Mouse (Mus musculus): Measurements from ENCODE around the gene Eno3. TPM values are rescaled to one million over a fixed set of nuclear protein-coding genes. Genes with fewer than 3 reads are reported as not detected.

Eno3 gene
- polyA plus RNA-seq, 1 experiment, result 15.7 TPM

DNA sequence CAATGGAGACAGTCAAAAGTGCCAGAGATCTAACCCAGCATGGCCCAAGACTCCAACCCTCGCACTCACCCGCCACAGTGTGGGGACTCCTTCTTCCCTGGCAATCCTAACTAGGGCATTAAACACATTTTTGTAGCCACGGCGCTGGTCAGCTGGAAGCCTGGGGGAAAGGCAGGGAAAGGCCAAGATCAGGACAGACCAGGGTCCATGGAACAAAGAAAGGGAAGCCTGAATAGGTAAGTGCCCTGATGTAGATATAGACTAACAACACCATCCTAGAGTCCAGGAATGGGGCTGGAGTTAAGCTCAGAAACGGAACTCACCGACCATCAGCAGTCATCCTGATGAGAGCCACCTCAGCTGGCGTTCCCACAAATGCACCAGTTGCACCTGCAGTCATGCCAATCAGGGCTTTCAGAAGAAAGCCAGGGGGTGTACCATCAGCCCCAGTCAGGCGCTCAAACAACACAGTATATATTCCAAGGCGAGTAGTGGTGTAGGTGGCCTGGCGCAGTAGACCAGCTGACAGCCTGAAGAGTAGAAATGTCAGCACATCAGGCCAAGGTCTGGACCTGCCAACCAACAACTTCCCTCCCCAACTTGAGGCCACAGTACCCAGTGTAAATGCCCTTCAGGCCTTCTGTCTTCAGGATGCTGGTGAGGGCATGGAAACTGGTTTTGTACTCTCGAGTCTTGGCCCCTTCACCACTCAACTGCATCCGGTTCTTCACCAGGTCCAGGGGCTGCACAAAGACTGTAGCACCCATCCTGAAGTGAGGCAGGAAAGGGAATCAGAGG is 11.3 kb upstream of the Eno3 start:
- peaks cover 30% of the 10 kb centered on the region for H3K36me3 ChIP-seq (ENCODE audit: control insufficient read depth, insufficient read depth, low read length, poor library complexity, severe bottlenecking)
- no peak overlapping the region for H3K27ac ChIP-seq (ENCODE audit: insufficient read depth, low read length)
- peak overlapping the region; percentile 85 for H3K4me3 ChIP-seq (ENCODE audit: low read depth, low read length)
- H3K4me1 ChIP-seq (ENCODE audit: control insufficient read depth, insufficient read depth, low read length), result peaks cover 2% of the 10 kb centered on the region
- H3K9me3 ChIP-seq (replicated peaks; ENCODE audit: control insufficient read depth, insufficient read depth, low read length, poor library complexity, severe bottlenecking), result no peaks in the 10 kb centered on the region
- peak overlapping the region; percentile 84 for H3K9ac ChIP-seq (ENCODE audit: low read depth, poor library complexity, severe bottlenecking)
- TF ChIP-seq CTCF (IDR thresholded peaks at IDR 0.05; ENCODE audit: low read depth, low read length) (no peak), EP300 (IDR thresholded peaks at IDR 0.05; ENCODE audit: insufficient read depth, low read depth, low read length) (no peak), POLR2A (IDR thresholded peaks at IDR 0.05; ENCODE audit: insufficient read depth, low read length) (no peak)
- H3K27me3 ChIP-seq (ENCODE audit: control insufficient read depth, insufficient read depth, low read length, poor library complexity, severe bottlenecking), result no peaks in the 10 kb centered on the region

DNA sequence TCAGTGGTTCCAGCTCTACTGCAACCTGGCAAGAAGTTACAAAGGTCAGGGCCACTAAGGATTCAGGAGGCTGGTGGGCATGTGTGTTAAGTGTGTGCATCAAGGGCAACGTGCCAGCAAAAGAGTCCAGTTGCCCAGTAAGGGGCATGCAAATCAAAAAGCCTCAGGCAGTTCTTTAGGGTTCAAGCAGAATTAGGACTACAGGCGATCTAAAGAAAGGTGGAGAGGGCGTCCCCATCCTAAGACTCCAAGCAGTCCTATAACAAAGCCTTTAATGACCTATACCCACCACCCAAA is 10.8 kb upstream of the Eno3 start:
- Histone ChIP-seq H3K27ac (ENCODE audit: insufficient read depth, low read length) (peak overlapping the region; percentile 36), H3K36me3 (ENCODE audit: control insufficient read depth, insufficient read depth, low read length, poor library complexity, severe bottlenecking) (peaks cover 36% of the 10 kb centered on the region), H3K4me3 (ENCODE audit: low read depth, low read length) (peak overlapping the region; percentile 85), H3K4me1 (ENCODE audit: control insufficient read depth, insufficient read depth, low read length) (peaks cover 2% of the 10 kb centered on the region), H3K9ac (ENCODE audit: low read depth, poor library complexity, severe bottlenecking) (peak overlapping the region; percentile 84), H3K27me3 (ENCODE audit: control insufficient read depth, insufficient read depth, low read length, poor library complexity, severe bottlenecking) (no peaks in the 10 kb centered on the region), H3K9me3 (replicated peaks; ENCODE audit: control insufficient read depth, insufficient read depth, low read length, poor library complexity, severe bottlenecking) (no peaks in the 10 kb centered on the region)
- TF ChIP-seq POLR2A (IDR thresholded peaks at IDR 0.05; ENCODE audit: insufficient read depth, low read length) (no peak), EP300 (IDR thresholded peaks at IDR 0.05; ENCODE audit: insufficient read depth, low read depth, low read length) (no peak), CTCF (IDR thresholded peaks at IDR 0.05; ENCODE audit: low read depth, low read length) (no peak)

DNA sequence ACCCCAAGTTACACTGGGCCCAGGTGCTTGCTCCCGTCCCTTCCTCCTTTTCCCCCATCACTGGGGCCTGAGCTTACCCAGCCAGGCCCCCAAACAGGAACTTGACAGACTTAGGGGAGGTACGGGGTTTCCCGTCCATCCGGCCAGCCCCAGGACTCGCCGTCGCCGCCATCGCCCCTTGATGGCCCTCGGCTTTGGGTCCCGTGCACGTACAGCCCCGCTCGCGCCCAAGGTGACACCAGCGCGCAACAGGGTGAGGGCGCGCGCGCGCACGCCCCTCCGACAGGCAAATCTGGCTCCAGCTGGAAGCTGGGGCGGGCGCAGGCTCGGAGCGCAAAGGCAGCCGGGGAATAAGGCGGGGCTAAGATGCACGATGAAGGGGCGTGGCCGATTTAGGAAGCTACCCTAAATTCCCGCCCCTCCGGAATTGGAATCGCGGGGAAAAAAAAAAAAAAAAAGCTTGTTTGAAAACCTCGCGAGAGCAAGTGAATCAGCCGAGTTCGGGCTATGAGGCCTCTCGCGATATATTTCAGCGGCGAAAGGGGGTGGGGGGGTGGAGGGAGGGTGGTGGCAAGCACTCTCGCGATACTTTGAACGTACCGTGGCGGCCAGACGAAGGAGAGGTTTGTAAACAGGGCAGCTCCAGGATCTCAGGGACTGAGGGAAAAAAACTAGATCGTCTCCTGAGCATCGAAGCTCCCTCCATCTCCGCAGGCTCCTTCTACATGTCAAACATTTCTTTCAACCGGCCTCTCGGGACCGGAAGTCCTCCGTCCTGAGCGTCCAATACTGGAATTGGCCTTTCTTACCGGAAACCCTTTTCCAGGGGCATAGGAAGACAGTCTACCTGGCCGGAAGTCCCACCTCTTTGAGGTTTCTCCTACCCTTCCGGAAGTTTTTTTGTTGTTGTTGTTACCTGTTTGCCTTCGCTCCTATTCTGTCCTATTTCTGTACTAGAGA is 10.0 kb upstream of the Eno3 start, which contains the start of the genes Rnf167 and Slc25a11:
Rnf167 (plus strand) TSS at position 545 of the 960 bp plus-strand sequence.
Slc25a11 (minus strand) TSS at position 789 of the 960 bp plus-strand sequence.
- H3K4me1 ChIP-seq (ENCODE audit: control insufficient read depth, insufficient read depth, low read length), result peaks cover 2% of the 10 kb centered on the region
- peak within 1 kb of the TSS; percentile 93 for H3K4me3 ChIP-seq (ENCODE audit: low read depth, low read length)
- H3K36me3 ChIP-seq (ENCODE audit: control insufficient read depth, insufficient read depth, low read length, poor library complexity, severe bottlenecking), result peaks cover 44% of the 10 kb centered on the region
- peak within 1 kb of the TSS; percentile 88 for H3K9ac ChIP-seq (ENCODE audit: low read depth, poor library complexity, severe bottlenecking)
- H3K9me3 ChIP-seq (replicated peaks; ENCODE audit: control insufficient read depth, insufficient read depth, low read length, poor library complexity, severe bottlenecking), result no peaks in the 10 kb centered on the region
- H3K27me3 ChIP-seq (ENCODE audit: control insufficient read depth, insufficient read depth, low read length, poor library complexity, severe bottlenecking), result no peaks in the 10 kb centered on the region
- peak within 1 kb of the TSS; percentile 78 for H3K27ac ChIP-seq (ENCODE audit: insufficient read depth, low read length)
- TF ChIP-seq CTCF (IDR thresholded peaks at IDR 0.05; ENCODE audit: low read depth, low read length) (no peak), POLR2A (IDR thresholded peaks at IDR 0.05; ENCODE audit: insufficient read depth, low read length) (peak; percentile 77), EP300 (IDR thresholded peaks at IDR 0.05; ENCODE audit: insufficient read depth, low read depth, low read length) (0 out of 2 replicates have a peak, but pooled peaks have one; percentile 25)

DNA sequence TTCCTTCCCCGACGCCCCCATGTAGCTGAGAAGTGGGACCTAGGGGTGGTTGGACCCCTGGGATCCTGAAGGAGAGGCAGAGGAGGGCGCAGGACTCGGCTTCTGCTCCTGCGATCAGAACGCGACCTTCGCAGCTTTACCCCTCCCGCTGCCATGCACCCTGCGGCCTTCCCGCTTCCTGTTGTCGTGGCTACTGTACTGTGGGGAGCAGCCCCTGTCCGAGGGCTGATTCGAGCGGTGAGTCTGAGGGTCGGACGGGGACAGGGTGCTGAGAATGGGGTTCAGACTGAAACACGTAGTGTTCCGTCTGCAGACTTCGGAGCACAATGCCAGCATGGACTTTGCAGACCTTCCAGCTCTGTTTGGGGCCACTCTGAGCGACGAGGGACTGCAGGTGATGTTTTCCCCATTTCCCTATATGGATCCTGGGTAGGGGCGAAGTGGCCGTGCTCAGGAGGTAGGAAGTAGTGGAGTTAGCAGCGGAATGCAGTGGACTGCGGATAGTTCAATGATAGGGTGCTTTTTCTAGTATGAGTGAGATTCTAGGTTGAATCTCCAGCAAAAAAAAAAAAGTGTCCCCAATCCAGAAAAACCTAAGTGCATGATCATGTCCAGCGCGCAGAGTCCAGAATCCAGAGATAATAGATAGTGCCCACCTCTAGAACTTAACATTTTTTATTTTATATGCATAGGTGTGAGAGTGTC is 9.1 kb upstream of the Eno3 start:
- Histone ChIP-seq H3K4me1 (ENCODE audit: control insufficient read depth, insufficient read depth, low read length) (peaks cover 2% of the 10 kb centered on the region), H3K27ac (ENCODE audit: insufficient read depth, low read length) (peak overlapping the region; percentile 78), H3K36me3 (ENCODE audit: control insufficient read depth, insufficient read depth, low read length, poor library complexity, severe bottlenecking) (peaks cover 53% of the 10 kb centered on the region)

DNA sequence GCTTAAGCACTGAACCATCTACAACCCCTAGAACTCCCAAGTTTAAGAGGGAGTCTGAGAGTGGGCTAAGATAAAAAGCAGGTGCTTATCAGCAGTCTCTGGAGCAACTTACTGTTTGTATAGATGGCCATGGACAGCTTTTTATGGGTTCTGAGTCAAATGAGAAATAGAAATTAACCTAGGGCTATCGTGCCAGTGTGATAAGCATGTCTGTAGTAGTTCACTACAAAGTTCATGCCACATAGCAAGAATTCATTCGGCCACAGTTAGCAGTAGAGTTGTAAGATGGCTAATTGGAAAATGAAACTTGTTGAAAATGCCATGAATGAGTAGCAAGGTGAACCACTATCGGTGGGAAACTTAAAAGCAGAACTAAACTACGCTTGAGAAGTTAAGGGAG is 8.5 kb upstream of the Eno3 start:
- no peak overlapping the region for H3K27ac ChIP-seq (ENCODE audit: insufficient read depth, low read length)
- H3K9me3 ChIP-seq (replicated peaks; ENCODE audit: control insufficient read depth, insufficient read depth, low read length, poor library complexity, severe bottlenecking), result no peaks in the 10 kb centered on the region
- no peaks in the 10 kb centered on the region for H3K27me3 ChIP-seq (ENCODE audit: control insufficient read depth, insufficient read depth, low read length, poor library complexity, severe bottlenecking)
- TF ChIP-seq CTCF (IDR thresholded peaks at IDR 0.05; ENCODE audit: low read depth, low read length), result no peak
- TF ChIP-seq POLR2A (IDR thresholded peaks at IDR 0.05; ENCODE audit: insufficient read depth, low read length), result no peak
- no peak for TF ChIP-seq EP300 (IDR thresholded peaks at IDR 0.05; ENCODE audit: insufficient read depth, low read depth, low read length)
- peak overlapping the region; percentile 88; the same call in 1 of the 2 replicates for H3K9ac ChIP-seq (ENCODE audit: low read depth, poor library complexity, severe bottlenecking)
- peaks cover 54% of the 10 kb centered on the region for H3K36me3 ChIP-seq (ENCODE audit: control insufficient read depth, insufficient read depth, low read length, poor library complexity, severe bottlenecking)
- peaks cover 2% of the 10 kb centered on the region for H3K4me1 ChIP-seq (ENCODE audit: control insufficient read depth, insufficient read depth, low read length)
- no peak overlapping the region for H3K4me3 ChIP-seq (ENCODE audit: low read depth, low read length)

More for the DNA sequence above, 9.1 kb upstream of the Eno3 start:
- Histone ChIP-seq H3K9ac (ENCODE audit: low read depth, poor library complexity, severe bottlenecking) (peak overlapping the region; percentile 88), H3K9me3 (replicated peaks; ENCODE audit: control insufficient read depth, insufficient read depth, low read length, poor library complexity, severe bottlenecking) (no peaks in the 10 kb centered on the region), H3K4me3 (ENCODE audit: low read depth, low read length) (peak overlapping the region; percentile 93), H3K27me3 (ENCODE audit: control insufficient read depth, insufficient read depth, low read length, poor library complexity, severe bottlenecking) (no peaks in the 10 kb centered on the region)
- TF ChIP-seq CTCF (IDR thresholded peaks at IDR 0.05; ENCODE audit: low read depth, low read length), result no peak
- no peak for TF ChIP-seq EP300 (IDR thresholded peaks at IDR 0.05; ENCODE audit: insufficient read depth, low read depth, low read length)
- no peak for TF ChIP-seq POLR2A (IDR thresholded peaks at IDR 0.05; ENCODE audit: insufficient read depth, low read length)
